Mouse (Mus musculus): ENCODE results near the gene Nt5c3b.

DNA sequence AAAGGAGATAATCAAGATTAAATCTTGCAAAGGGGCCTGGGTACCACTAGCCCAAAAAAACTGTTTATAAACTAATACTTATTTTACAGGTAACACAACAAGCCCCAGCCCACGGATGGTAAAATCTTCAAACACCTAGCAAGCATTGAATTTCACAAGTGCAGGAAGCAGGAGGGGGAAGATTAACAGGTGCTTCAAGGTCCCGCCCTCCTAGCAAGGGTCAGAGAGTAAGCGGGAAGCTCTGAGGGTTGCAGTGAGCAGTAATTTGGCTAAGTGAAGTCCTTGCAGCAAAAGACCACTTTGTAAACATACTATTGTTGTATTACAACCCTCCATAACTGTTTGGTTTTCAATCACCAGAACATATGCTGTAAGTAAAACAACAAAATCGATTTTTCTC lies 15.6 kb upstream of the Nt5c3b start:
- no peak for TF ChIP-seq CTCF (conservative IDR thresholded peaks at IDR 0.05; ENCODE audit: low read length)
- no peak for TF ChIP-seq POU5F1 (IDR thresholded peaks at IDR 0.05; ENCODE audit: borderline replicate concordance, low read length)
- no peak for TF ChIP-seq NANOG (IDR thresholded peaks at IDR 0.05; ENCODE audit: borderline replicate concordance, low read length)

Measured in E14TG2a.4 (cell line).